Mouse (Mus musculus): ENCODE data around the gene Primpol.

Gene Primpol

DNA sequence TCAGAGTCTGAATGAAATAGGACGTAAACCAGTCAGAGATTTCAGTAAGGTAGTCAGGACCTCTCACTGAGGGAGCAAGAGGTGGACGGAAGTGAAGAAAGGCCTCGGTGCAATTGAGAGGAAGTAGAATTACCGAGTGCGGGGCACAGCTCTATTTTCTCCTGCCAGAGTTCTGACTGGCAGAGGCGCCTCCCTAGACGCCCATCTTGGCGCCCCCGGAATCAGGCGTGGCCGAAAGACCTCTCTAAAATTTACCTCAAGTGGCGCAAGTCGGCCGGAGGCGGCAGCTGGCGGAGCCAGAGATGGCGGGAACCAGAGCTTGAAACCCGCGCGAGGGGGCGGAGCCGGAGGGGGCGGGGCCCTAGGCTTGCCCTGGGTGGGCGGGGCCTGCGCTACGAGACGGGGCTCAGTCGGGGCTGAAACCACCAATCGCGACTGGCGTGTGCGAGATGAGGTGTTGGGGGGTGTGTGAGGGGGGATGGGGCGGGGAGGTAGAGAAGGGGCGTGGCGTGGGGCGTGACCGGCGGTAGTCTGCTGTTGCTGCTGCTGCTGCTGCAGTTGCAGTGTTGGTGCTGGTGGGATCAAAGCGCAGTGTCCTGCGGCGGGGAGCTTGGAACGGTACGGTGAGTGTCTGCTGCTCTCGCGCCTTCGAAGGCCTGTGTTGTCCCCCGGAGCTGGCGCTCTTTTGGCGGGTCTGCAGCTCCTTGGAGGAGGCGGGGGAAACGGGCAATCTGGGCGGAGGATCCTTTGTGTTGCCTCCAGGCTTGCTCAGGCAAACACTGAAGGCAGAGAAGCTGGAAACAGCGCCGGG lies at the start of gene Primpol, which contains the start of gene Casp3:
Gene Primpol (minus strand): TSS at position 334 of the 811 bp plus-strand sequence.
Gene Casp3 (plus strand): TSS at position 413 of the 811 bp plus-strand sequence.
- peak; percentile 98 for DNase-seq (ENCODE audit: low spot score)

DNA sequence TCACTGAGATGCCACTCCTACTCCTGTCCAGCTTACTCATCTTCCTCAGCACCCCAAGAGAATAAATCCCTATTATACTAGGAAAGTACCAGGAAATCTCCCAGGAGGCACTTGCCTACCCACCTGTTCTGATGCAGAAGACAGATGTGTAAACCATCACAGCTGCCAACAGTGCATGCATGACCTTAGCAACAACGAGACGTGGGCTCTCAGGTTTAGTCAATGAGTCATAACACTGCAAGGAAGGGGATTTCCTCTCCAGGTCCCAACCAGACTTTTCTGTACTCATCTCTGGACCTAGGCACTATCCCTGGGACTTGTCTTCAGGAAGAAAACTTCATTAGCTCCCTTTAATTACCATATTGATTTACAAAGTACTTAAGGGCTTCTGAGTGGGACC lies 38.9 kb upstream of the Primpol start:
- DNase-seq (ENCODE audit: low spot score): no peak

DNA sequence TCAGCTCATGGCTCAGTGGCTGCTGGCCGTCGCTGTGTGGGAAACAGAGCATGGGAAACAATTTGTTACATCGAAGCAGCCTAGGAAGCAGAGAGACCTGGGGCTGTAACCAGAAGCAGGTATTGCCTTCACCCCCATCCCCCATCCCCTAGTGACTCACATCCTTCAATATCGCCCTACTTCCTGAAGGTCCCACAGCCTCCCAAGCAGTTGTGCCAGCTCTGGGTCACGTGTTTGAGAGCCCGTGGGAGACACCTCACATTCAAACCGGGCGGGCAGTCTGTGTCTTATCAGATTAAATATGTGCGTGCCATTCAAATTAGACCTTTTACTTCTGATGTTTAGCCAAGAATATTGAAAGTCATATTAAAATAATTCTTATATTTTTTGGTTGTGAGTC lies 34.9 kb upstream of the Primpol start:
- no peak for DNase-seq (ENCODE audit: low spot score)

DNA sequence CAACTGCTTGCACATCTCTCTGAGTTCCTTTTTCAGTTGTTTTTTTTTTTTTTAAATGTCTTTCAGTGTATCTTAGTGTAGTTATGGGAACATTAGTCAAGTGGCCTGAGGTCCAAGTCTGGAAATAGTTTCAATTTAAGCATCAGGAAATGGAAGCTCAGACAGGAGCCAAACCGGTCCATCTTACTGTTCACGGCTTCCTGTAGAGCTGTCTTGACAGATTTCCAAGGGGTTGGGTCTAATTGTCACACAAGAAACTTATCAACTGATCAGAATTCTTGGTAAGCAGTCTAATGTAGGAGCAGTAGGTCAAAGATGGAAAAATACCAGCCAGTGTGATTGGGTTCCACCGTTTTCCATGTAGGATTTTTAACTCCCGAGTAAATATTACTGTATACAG lies 31.4 kb upstream of the Primpol start:
- no peak for DNase-seq (ENCODE audit: low spot score)

DNA sequence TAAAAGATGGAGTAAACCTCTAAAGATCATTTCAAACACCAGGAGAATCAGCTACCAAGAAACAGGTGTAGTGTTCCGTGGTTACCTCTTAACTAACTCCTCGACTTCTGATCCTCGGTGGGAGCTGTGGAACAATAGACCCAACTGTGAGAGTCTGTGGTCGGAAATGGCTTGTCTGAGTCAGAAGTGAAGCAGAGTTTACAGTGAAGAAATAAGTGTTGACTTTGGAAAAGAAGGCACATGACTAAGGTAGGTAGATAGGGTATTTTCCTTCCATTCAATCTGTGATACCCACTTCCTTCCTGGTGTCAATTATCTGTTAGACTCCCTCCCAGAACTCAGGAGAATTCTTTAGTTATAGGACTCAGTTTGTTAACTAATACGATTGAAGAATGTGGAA lies 24.3 kb upstream of the Primpol start:
- no peak for DNase-seq (ENCODE audit: low spot score)

DNA sequence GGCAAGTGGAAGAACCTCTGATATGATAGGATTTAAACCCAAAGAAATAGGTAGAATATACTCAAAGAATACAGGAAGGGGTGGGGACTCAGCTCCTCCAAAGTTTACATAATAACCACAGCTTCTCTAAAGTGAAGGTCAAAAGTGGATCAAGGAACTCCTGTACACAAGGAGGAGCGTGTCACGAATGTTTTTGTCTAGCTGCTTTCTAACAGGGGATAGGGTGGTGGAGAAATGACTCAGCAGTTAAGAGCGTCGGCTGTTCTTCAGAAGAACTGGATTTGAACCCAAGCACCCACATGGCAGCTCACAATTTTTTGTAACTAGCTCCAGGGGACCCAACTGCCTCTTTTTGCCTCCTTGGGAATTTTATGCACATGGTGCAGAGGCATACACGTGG lies 22.8 kb upstream of the Primpol start:
- DNase-seq (ENCODE audit: low spot score): no peak

DNA sequence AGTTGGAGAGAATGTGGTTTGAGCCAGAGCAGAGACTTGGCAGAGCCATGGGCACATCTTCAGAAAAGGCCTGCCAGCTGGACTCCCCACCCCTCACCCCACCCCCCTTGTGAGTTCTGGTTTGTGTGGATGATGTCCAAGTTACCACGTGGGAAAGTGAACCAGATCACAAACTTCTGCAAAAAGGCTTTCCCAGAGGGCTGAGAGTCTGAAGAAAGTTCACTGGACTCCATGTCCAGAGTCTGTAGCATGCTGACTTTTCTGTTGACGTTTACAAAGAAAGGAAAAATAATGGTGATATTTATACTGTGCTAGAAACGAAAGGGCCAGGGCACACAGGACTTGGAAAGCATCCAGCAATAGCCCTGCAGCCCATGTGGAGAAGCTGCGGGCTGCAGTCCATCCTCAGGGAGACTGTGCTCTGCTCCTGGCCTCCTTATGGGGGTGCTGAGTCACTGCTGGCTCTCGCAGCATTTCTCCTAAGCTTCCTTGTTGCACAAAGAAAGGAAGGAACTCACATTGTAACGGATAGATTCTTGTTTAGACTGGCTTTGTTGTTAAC lies 22.1 kb upstream of the Primpol start:
- DNase-seq (ENCODE audit: low spot score): no peak

DNA sequence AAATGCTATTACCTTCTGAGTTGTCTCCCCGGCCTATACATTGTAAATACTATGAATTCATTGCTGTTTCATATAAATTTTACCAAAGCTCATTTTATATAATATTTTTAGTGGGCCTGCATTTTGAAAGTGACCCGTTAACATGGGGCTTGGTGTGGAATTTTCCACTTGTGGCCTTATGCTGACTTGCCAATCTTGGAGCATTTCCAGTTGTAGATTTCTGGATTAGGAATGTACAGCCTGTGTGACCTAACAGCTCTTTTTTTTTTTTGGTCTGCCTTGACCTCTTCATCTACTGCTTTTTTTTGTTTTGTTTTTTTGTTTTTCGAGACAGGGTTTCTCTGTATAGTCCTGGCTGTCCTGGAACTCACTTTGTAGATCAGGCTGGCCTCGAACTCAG lies 13.9 kb upstream of the Primpol start:
- DNase-seq (ENCODE audit: low spot score): no peak

DNA sequence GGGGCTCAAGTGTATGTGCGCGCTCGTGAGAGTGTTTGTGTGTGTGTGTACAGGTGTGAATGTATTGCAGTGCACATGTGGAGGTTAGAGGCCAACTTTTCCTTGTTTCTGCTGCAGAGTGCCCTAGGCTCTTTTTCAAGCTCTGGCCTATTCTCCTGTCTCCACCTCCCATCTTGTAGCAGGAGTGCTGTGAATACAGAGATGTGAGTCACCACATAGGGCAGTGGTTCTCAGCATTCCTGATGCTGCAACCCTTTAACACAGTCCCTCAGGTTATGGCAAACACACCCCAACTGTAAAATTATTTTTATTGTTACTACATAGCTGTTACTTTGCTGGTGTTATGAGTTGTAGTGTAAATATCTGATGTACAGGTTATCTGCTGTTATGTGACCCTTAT lies 13.4 kb upstream of the Primpol start:
- no peak for DNase-seq (ENCODE audit: low spot score)

DNA sequence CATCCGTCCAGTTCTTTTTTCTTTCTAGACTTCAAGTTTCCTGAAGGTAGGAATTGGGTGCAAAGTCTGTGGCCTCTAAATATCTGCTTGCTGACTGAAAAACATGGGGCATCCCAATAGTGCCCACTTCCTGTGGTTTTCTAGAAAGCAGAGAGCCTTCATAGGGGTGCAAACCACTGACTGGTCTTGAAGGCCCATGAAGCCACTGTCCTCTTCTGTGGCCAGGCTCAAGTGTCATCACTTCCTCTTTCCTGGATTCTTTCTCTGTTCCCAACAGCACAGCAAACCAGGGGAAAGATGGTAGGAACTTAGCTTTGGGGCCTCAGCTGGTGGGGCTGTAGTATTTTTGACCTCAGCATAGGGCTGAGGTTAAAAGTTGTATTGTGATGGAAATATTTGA lies 11.6 kb upstream of the Primpol start:
- no peak for DNase-seq (ENCODE audit: low spot score)

DNA sequence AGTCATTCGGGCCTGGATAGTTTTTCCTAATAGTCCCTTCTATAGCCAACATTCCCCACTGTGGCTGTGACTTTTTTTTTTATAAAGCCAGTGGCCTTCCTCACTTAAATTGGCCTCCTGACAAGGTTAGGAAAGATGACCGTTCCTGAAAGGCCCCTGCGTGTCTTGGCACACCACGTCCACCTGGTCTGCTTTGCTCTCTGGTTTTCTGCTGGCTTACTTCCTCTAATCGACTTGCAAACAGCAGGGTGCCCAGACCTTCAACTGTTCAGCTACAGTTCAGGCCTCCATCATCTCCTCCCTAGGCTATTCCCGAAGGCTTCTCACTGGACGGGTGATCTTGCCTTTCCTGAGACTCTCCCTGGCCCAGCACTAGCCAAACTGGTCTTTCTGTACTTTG lies 10.9 kb upstream of the Primpol start:
- no peak for DNase-seq (ENCODE audit: low spot score)

DNA sequence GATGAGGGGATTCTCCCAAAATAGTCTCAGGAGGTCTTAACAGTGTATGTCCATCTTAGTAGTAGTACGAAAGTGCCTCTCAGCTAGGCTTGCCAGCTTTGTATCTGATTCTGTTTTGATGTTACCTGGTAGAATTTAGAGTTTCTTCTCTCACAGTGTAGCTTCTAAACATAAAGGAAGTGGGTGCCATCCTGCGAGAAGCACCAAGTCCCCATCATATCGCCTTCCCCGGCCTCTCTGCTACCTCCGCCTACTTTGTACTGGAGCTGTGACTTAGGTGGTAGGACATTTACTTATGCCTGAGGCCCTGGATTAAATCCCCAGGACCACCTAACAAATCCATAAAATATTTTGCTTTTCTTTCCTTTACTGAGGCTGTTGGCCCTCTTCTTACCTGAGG lies 9.6 kb upstream of the Primpol start:
- no peak for DNase-seq (ENCODE audit: low spot score)

DNA sequence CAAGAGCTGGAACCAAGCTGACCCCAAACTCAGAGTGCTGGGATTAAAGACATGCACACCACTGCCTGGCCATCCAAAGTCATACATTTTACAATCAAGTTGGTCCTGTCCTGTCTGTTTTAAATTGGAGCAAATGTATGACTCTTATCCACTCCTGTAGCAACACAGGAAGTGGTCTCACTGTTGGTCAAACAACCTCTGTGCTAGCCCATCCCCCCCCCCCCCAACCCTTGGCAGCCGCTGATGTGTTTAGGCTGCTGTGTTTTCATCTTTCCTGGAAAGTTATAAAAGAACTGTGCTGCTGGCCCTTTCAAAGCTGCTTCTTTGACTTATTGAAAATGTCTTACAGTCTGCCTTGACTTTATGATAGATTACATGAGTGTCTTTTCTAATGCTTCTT lies 8.2 kb upstream of the Primpol start:
- DNase-seq (ENCODE audit: low spot score): no peak

DNA sequence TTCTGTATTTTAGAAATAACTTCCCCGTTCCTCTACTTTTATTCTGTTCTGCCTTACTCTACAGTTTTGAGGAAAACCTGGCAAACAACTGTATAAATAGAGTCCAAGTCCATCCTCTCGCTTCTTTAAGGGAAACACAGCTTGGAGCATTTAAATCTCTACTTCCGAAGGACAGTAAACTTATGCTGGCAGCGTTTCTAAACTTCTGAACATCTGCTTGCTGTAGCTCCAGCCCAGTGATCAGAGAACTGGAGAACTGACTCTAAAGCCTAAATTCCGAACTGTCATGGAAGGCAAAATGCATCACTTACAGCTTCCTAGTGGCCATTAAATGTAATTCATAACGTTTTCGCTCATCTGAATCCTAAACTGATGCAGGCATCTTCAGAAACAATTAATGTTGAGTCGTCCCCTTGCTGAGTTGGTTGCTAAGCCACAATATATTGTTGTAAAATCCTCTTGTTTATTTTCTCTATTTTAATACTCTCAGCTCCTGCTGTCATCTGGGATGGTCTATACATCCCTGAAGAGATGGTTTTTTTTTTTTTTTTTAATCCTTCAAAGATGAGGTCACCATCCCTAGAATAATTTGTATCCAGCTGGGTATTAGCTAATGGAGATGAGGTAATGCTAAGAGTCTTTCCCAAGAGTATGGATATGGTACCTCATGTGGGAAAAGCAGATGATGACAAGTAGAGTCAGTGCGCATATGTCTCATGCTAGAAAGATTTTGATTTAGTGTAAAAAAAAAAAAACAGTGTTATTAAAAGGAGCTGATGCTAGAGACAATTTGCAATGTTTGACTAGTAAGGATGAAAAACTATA lies 5.6 kb upstream of the Primpol start:
- no peak for DNase-seq (ENCODE audit: low spot score)

DNA sequence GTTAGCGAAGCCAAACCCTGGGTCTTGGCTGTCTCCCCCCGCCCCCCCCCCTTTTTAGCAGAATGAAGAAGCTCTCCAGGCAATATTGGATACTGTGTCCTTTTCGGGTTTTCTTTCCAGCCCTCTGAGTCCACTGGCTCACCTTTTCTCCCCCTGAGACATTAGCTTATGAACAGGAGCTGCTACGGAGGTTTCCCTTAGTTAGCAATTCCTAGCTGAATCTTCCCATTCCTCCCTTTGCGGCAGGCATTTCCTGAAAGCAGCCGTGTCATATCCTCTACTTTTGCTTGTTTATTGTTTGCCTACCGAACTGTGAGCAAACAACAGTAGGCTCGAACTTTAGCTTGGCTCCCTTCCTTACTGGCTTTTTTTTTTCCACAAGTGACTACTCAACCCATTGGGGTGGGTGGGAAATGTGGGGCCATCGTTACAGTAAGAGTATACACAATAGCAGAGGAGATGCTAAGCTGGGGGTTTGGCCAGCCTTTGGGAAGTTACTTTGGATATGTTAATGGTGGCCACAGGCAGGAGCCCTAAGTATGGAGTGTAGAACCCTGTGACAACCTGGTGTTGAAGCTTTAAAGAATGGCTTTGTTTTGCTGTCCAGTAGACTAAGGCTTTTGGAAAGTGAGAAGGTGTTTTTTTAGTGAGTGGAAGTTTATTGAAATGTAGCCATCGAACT lies 1.8 kb upstream of the Primpol start:
- DNase-seq (ENCODE audit: low spot score): no peak

DNA sequence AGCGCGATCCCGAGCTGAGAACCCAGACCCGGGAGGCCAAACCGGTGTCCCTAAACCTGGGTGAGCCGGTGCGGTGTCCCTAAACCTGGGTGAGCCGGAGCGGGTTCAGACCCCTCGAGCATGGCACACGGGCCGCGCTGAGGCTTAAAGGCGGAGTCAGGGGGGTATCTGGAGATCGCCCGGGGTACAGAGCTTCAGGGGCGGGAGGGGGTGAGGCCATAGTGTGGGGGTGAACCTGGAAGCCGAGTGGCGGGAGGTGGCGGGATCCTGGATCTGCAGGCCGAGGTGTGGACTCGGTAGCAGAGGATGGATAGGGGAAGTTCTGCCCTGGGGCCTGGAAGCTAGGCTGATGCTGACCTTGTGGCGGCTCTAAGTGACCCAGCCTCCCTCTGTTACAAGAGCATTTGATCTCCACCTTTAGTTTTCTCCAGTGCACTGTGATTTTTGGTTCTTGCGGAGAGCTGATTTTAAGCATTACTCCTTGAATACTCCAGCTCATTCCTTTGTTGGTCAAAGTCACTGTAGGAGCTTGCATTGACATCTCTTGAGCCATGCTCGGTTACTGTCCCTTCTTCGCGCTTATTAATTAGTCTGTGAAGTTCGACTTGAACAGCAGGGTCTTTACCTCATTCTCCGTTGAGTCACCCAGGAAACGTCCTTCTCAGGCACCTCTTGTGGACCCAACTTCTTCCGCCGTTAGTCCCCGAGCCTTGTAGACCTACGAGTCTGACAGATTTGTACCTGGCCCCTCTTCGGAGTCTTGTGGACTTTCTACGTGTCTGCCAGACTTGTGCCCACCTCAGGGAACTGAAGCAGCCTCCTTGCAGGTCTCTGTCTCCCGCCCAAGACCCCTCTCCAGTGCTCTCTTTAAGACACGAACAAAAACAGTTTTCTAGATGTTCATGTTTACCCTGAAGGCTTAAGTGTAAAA lies 943 bp upstream of the Primpol start:
- no peak for DNase-seq (ENCODE audit: low spot score)

DNA sequence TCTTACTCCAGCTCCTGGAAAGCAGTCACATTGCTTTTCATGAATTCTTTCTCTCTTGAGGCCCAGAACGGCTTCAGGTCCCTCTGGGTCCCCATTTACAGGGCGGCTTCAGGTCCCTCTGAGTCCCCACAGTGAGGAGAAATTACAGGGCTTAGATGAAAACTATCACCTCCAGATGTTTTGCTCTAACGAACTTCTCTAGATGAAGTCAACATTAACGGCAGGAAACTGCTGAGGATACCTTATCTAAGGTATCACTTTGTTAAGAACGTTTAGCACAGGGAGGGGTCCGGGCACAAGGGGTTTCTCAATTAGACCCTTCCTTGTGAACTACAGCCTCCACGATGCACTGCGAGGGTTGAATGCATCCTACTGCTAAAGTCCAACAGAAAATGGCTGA lies 1.1 kb downstream of the Primpol start:
- no peak for DNase-seq (ENCODE audit: low spot score)

DNA sequence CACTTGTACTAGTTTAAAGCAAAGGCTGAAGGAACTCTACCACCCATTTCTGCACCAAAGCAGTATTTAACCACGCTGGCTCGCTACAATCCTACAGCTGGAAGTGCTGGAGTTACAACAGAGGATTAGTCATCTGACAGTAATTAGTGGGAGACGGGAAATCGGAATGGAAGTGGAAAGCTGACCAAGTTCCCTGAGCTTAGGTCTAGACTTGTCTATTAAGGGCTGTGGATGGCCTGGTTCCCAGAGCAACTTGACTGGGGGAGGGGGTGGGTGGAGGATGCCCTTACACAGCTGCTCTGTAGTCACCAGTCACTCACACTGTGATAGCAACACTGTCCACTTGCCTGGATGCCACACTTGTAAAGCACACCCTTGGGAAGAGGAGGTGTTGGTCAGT lies 3.6 kb downstream of the Primpol start:
- DNase-seq (ENCODE audit: low spot score): no peak

DNA sequence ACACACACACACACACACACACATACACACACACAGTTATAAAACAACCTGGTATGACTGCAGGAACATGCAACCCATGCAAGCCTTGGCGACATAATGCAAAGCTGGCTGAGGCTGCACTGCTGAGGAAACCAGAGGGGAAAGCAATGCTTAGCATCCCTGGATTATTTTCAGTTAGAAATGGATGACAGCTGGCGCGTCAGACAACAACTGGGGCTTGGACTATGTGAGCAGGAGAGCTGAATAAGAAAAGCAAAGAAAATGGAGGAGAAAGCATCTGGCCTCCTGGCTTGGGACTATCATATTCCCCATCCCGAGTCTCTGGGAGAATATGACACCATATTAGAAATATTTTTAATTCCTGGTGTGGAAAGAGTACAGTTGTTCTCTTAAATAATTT lies 4.1 kb downstream of the Primpol start:
- DNase-seq (ENCODE audit: low spot score): no peak

DNA sequence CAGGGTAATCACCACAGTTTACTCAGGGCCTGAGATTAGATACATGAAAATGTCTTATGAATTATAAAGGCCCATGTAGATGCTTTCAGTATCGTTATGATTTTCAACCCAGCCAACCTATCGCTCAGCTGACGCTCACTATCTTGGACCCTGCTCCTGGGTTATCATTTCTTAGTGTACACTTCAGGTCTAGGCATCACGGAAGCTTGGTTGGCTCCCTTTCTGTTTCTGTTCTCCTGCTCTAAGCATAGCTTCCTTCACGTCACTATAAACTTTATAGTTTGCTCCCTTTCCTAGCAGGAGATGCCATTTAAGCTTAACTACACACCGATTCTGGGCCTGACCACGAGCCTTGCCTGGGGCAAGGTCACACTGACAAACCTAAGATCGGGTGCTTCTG lies 5.5 kb downstream of the Primpol start:
- DNase-seq (ENCODE audit: low spot score): no peak

DNA sequence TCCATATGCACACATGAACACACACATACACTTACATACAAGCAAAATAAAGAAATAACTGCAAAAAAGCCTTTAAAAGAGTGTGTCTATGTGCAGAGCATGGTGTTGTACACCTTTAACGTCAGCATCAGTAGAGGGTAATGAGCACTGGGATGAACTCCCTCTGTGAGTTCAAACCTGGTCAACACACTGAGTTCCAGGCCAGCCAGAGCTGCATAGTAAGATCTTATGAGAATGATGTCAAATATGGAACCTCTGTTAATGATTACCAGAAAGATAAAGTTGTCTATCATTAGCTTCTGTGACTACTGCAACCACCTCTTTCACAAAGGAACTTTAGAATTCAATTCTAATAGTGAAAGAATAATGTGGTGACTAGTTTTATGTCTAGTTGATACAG lies 10.1 kb downstream of the Primpol start:
- no peak for DNase-seq (ENCODE audit: low spot score)
